Mouse (Mus musculus) adrenal gland, postnatal 14 days (tissue): ENCODE measurements around the gene Prkn. TPM values are rescaled to one million over a fixed set of nuclear protein-coding genes. Genes with fewer than 3 reads are reported as not detected.

Source experiments
- DNase-seq: peaks from one replicate; pipeline ENCODE4 v3.0.0; 2021; ENCODE audit warnings: mixed read lengths
- total RNA-seq: library from RNA; stranded (reverse); gene quantifications from 2 replicates; pipeline ENCODE4 v1.2.3, GENCODE M21; 2021

Gene Prkn
- total RNA-seq, 1 experiment from 2014 or later, result 6.9 TPM

DNA sequence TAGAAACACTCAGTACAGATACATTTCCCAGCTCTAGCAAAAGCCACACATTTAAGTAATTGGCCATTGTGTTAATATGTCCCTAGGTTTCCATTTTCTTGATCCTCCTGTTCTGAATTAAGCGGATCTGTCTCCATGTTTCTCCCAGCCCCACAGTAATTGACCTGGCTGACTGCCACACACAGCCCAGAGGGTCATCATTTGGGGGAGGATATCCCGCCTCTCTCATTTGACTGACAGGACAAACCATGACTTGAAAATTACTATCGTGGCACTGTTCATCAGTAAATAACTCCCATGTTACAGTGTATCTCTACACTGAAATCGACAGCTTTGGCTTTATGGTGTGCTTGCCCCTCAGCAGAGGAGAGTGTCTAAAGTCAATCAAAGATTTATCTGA, 146.9 kb downstream of the Prkn start:
- no peak for DNase-seq

- DNase-seq, result no peak
These were observed 157.1 kb downstream of the Prkn start for GRCm38 (mm10) chr17:10997291-10997690.

DNA sequence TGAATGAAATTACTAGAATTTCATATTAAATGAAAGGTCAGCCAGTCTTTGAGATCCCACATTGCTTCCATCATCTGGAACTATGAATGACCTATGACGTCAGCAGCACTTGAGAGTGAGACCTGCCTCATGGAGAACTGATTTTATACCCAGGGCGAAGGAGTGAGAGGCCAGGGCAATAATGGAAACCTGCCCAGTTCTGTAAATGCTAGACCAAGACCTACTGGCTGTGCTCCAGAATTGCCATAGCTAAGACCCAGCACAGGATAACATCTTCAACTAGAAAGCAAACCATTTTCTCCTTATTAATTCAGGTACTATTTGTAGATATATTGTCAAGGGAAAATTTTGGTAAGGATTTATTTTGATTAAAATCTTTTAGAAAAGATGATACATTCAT, 183.2 kb downstream of the Prkn start:
- no peak for DNase-seq

DNA sequence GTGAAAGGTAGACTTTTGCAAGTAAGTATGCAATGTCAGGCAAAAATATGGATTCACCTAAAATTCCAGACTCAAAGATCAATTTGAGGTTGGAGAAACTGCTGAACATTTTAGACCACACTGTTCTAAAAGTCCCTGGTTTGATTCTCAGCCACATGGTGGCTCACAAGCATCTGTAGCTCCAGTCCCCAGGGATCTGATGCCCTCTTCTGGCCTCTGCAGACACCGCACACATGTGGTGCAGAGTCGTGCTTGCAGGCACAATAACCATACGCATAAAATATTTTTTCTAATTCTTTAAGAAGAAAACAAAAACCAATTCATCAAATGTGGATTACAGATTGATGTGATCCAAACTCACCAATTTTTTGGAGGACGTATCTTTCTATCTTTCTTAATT, 189.2 kb downstream of the Prkn start:
- DNase-seq, result no peak

GRCm38 (mm10) chr17:11030936-11031335, 190.8 kb downstream of the Prkn start:
- DNase-seq, result no peak

DNA sequence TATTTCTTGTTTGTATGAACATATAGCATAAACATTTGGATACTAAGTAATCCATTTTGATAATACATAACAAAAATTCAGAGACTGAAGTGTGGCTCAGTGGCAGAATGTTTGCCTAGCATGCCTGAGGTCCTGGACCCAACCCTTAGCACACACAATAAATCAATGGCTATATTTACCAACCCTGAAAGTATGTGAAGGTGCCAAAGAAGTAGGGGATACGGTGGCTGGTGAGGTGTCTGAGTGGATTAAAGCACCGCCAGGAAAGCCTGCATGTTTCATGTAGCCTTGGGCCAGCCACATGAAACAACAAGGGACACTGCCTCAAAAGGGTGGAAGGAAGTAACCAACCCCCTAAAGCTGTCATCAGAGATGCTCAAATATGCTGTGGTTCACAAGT, 192.2 kb downstream of the Prkn start:
- DNase-seq, result no peak

DNA sequence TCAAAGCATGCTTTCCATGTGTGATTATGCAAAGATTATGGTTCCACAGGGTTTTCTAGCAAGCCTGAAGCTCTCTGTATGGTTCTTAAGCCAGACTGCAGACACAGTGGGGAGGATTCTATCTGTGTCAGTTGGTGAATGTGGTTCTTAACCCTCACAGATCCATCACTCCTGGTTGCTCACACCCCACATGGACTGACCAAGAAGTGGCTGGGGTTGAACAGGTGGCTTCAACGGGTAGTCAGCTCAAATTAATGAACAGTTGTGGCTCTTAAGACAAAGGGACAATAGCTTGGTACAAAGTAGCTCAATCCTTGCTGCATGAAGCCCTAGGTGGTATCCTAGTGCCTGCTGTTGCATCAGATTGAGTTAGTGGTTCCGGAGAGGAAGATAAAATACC, 193.4 kb downstream of the Prkn start:
- no peak for DNase-seq

DNA sequence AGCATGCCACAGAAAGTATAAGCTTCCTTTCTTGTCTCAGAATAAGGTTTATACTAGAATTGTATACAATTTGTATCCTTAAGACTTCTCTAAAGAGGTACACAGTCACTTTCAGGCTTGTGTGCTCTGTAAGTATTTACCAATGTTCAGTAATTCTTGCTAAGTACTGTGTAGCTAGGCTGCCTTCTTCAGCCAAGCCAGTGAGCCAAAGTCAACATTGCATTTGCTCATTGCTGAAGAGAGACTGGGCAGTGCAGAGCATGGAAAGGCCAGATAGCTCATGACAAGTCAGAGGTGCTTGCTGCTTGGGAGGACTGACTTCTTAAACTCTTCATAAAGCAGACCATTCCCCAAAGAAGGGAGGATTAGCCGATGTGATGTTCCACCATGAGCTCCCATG, 198.1 kb downstream of the Prkn start:
- DNase-seq, result no peak

GRCm38 (mm10) chr17:11058986-11059385, 218.8 kb downstream of the Prkn start:
- no peak for DNase-seq

- DNase-seq, result no peak
These were observed 227.0 kb downstream of the Prkn start for GRCm38 (mm10) chr17:11067076-11067703.

- peak; percentile 62 for DNase-seq
These were observed 227.7 kb downstream of the Prkn start for GRCm38 (mm10) chr17:11067704-11068475.

DNA sequence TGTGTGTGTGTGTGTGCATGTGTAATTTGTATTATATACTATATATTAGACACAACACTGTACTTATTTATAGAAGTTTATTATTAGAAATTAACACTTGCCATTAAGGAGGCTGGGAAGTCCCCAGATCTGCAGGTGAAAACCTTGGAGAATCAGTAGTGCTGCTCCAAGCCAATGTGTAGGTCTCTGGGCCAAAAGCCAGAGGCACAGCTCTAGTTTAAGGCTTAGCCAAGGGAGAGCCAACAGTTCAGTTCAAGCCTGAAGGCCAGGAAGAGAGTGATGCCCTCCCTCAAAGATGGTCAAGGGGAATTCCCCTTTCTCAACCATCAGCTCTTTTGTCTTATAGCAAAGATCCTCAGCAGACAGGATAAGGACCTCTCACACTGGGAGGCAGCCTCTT, 230.8 kb downstream of the Prkn start:
- no peak for DNase-seq

DNA sequence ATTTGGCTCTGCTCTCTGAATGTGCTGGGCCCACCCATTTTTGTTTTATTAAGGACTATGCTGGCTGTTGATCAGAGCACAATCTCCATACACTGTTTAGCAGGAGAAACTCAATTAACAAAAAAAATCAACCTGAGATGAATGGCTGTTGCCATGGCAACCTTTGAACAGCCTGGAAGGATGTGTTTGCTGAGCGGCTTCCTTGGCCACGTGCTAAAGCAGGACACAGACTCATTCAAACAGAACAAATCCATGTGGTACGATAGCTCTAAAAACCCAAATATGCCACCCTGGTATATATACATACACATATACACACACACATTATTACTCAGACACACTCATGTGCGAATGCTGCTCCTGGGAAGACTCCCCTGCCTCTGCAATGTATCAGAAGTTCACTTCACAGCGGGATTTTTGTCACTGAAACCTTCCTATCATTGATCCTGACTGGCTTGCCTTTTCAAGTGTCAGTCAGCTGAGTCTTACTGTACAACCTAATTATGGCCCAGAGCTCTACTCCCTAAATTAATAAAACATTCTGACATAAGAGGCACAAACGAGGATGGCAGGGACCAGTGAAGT, 236.2 kb downstream of the Prkn start:
- DNase-seq, result no peak

DNA sequence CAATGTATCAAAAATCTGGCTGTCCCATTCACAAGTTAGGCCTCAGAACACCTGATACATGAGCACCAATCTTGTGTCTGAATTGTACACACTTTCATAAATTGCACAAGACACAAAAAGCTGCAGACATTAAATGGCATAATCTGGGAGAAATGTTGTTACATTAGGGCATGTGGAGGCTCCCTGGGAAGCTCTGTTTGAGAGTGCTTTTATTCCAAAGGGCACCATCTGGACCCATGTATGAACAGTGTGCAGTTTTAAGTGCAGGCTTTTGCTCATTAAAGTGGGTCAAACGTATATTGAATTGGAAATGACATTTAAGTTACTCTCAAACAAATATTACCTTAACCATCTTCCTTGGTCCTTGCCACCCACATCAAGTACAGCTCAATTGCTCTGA, 246.3 kb downstream of the Prkn start:
- no peak for DNase-seq

- no peak for DNase-seq
These were observed 246.9 kb downstream of the Prkn start for GRCm38 (mm10) chr17:11087088-11087487.

DNA sequence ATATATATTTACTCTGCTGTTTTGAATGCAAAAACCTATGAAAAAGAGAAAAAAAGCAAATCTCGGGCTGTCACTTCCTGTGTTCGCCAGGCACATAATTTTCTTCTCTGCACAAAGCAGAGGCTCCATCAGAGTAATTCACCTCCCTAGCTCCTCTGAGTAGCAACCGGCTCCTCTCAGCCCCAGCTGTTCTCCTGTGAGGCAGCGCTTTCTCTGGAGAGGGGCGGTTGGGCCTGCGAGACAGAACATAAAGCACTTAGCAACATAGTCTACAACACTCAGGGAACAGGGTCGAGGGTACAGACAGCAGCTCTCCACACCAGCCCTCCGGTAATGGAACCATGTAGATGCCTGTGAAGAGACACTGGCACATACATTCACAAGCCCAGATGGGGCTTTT, 247.6 kb downstream of the Prkn start:
- DNase-seq, result no peak

DNA sequence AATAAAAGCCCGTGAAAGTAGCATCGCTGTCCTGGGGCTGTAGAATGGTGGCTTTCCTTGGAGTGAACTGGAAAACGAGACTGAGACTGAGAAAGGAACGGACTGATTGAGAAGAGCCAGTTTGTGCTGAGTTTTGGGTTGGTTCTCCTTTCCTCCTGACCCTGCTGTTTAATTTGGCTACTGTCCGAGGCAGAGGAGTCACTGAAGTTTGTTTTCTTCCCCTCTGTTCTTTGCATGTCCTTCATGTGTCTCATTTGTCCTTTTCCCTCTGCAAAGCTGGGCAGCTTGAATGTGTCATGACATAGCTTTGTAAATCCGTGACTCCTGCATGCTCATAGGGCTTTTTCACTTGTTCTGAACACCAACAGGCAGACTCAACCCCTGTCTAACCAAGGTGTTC, 249.2 kb downstream of the Prkn start:
- peak; percentile 59 for DNase-seq

DNA sequence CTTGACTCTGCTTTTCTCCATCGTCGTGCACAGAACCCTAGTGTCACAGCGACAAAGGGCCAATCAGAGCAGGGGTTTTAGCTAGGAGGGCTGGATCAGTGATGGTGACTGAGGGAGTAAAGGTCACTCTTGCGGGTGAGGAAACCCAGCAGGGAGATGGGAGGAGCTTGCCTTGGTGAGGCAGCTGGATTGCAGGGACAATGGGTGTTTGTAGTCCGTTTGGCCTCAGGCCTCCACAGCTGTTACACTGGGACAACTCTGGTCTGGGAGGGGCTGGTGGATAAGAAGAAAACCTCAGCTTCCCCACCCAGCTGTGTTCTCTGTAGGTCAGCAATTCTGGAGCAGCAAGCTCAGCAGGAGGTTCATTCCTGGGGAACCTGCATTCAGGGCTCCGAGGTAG, 252.7 kb downstream of the Prkn start:
- DNase-seq, result peak; percentile 14

GRCm38 (mm10) chr17:11093321-11093720, 253.1 kb downstream of the Prkn start:
- no peak for DNase-seq

GRCm38 (mm10) chr17:11107007-11107406, 266.8 kb downstream of the Prkn start:
- no peak for DNase-seq

- no peak for DNase-seq
These were observed 267.7 kb downstream of the Prkn start for GRCm38 (mm10) chr17:11107916-11108315.

- no peak for DNase-seq
These were observed 277.3 kb downstream of the Prkn start for GRCm38 (mm10) chr17:11117508-11117907.

GRCm38 (mm10) chr17:11124048-11124447, 283.9 kb downstream of the Prkn start:
- no peak for DNase-seq

GRCm38 (mm10) chr17:11127217-11127616, 287.0 kb downstream of the Prkn start:
- no peak for DNase-seq
